Mouse (Mus musculus) urinary bladder, adult 2 months (tissue): ENCODE data around the gene Dmwd. TPM values are rescaled to one million over a fixed set of nuclear protein-coding genes. Genes with fewer than 3 reads are reported as not detected.
"Not testable (repeated sequence)": the region's sequence is repeated elsewhere in the genome, so short reads cannot be mapped to it uniquely, and the experiment has no call there.

ENCODE experiments used
- DNase-seq: peaks from one replicate; pipeline ENCODE4 v3.0.0; 2022; ENCODE audit warnings: low spot score
- polyA plus RNA-seq: library from polyadenylated mRNA; depleted of rRNA; stranded (reverse); fragments of >200 nt; gene quantifications from 2 replicates; pipeline ENCODE4 v1.2.3, GENCODE M21; 2012

Gene Dmwd
- polyA plus RNA-seq, 1 experiment = 46.4 TPM

DNA sequence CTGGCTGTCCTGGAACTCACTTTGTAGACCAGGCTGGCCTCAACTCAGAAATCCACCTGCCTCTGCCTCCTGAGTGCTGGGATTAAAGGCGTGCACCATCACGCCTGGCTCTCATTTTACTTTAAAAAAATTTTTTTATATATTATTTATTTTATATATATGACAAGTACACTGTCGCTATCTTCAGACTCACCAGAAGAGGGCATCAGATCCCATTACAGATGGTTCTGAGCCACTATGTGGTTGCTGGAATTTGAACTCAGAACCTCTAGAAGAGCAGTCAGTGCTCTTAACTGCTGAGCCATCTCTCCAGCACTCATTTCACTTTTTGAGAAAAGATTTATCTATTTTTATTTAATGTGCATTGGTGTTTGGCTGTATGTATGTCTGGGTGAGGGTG, 5.0 kb upstream of the Dmwd start:
- DNase-seq = not testable (repeated sequence)

DNA sequence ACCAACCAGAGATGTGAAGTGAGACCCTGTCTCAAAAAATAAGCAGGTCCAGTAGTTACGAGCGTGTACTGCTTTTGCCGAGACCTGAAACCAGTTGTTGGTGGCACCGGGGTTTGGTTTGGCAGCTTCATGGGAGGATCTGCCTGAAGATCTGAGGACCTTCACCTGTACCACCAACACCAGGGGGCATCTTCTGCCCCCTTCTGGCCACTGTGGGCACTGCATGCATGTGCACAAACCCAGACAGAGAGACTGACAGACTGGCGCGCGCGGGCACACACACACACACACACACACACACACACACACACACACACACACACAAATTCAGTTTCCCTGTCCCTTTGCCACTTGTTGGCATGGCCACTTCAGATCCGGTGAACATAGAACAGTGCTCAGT, 2.5 kb upstream of the Dmwd start:
- DNase-seq = no peak

DNA sequence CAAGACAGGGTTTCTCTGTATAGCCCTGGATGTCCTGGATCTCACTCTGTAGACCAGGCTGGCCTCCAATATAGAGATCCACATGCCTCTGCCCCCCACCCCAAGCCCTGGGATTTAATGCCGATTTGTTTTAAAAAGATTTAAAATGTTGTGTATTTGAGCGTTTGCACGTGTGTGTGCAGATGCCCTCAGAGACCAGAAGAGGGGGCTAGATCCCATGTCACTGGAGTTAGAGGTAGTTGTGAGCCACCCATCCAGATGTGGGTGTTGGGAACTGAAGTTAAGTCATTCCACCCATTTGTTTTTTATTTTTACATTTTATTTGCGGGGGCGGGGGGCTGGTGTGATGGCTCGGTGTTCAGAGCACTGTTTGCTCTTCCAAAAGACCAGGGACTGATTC, 1.5 kb upstream of the Dmwd start:
- DNase-seq = no peak

DNA sequence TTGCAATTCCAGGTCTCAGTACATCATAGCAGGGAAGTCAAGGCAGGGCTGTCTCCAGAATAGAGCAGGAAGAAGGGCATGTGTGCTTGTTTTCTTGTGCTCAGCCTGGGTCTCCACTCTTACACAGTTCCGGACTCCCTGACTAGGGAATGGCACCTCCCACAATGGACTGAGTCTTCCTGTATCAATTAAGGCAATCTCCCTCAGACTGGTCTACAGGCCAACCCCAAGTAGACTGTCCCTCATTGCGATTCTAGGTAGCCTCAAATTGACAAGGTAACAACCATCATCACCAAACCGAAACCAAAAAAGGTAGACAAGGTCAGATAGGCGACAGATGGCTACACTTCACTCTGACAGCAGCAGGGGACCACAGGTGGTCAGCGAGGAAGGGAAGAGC, 796 bp upstream of the Dmwd start:
- no peak for DNase-seq

DNA sequence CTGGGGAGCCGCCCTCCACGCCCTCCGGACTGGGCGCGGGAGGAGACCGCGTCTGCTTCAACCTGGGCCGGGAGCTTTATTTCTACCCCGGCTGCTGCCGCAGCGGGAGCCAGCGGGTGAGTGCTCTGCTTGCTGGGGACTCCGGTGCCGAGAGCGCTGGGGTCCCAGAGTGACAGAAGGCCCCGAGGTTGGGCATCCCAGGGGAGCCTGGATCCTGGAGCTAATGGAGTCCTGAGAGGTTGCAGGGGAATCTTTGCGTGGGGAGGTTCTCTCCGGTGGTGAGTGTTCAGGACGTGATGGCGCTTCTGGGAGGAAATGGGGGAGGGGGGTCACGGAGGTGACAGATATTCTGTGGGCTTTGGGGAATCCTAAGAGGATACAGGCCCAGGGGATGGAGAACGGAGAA, 562 bp downstream of the Dmwd start:
- DNase-seq = no peak

DNA sequence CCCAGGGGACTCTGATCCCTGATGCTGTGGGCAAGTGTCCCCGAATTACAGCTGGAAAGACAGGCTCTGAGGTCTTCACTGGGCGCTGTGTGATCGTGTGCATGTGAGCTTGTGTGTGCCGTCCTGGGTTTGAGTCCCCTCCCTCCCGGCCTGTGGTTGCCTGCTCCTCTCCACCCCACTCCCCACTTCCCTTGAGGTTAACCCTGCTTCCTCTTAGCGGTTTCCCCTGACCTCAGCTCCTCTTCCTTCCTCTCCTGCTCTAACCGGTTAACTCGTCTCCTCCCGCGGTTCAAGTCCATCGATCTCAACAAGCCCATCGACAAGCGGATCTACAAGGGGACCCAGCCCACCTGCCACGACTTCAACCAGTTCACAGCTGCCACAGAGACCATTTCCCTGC, 1.7 kb downstream of the Dmwd start:
- no peak for DNase-seq

DNA sequence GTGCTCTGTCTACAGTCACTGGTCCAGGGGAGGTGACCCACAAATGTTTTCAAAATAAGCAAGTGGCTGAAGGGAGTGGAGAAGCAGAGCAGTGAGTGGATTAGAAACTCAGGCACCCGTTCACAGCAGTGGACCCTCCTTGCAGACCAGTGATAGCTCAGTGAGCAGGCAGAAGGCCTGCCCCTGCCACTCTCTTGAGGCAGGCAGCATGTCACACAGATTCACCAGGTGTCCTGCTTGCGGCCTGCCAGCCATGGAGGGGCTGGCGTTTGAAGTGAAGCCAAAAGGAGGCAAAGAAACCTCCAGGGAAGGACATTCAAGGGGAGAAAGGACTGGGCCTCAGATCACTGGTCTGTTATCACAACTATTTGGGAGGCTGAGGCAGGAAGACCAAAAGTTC, 2.7 kb downstream of the Dmwd start:
- no peak for DNase-seq

DNA sequence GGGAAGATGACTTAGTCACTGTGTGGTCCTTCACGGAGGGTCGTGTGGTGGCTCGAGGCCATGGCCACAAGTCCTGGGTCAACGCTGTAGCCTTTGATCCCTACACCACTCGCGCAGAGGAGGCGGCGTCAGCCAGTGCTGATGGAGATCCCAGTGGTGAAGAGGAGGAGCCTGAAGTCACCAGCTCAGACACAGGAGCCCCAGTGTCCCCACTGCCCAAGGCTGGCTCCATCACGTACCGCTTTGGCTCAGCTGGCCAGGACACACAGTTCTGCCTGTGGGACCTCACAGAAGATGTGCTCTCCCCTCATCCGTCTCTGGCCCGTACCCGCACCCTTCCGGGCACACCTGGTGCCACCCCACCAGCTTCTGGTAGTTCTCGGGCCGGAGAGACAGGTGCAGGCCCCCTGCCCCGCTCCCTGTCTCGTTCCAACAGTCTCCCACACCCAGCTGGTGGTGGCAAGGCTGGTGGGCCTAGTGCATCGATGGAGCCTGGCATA, 4.5 kb downstream of the Dmwd start:
- DNase-seq = no peak

DNA sequence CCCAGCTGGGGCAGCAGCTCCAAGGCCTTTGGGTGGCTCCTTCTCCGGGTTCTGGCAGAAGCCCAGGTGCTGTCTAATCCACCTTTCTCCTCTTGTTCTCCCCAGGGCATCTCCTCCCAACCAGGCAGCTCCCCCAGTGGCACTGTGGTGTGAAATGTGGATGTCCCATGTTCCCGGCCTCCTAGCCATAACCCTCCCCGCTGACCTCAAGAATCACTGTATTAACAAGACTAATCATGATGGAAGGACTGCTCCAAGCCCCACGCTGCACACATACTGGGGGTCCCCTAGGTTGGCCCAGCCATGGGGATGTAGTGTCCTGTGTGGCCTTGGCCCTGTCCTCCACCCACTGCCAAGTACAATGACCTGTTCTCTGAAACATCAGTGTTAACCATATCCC, 6.1 kb downstream of the Dmwd start:
- no peak for DNase-seq

DNA sequence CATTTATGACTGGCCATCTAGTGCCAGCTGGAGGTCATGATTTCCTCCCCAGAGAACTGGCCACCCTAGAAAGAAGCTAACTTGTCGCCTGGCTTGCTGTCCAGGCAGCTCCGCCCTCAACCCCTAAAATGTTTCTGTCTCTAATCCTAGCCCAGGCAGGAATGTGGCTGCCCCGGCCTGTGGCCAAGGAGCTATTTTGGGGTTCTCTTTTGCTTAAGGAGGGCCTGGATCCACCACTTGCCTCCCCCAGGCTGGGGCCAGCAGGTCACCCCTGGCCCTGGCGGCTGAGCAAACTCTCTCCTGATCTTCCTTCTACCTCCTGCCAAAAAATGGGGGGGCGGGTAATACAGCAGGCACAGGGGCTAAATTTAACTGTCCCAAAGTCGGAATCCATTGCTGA, 7.1 kb downstream of the Dmwd start:
- no peak for DNase-seq

DNA sequence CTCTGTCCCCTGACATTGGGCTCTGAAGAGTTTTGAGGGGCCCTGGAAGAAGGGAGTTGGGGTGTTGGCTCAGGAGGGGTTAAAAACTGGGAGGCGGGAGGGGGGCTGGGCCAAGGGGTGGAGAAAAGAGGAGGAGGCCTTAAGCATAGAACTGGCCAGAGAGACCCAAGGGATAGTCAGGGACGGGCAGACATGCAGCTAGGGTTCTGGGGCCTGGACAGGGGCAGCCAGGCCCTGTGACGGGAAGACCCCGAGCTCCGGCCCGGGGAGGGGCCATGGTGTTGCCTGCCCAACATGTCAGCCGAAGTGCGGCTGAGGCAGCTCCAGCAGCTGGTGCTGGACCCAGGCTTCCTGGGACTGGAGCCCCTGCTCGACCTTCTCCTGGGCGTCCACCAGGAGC, 7.7 kb downstream of the Dmwd start, which contains the start of gene Dmpk:
Dmpk (plus strand) TSS at position 149 of the 400 bp plus-strand sequence.
- DNase-seq = no peak

DNA sequence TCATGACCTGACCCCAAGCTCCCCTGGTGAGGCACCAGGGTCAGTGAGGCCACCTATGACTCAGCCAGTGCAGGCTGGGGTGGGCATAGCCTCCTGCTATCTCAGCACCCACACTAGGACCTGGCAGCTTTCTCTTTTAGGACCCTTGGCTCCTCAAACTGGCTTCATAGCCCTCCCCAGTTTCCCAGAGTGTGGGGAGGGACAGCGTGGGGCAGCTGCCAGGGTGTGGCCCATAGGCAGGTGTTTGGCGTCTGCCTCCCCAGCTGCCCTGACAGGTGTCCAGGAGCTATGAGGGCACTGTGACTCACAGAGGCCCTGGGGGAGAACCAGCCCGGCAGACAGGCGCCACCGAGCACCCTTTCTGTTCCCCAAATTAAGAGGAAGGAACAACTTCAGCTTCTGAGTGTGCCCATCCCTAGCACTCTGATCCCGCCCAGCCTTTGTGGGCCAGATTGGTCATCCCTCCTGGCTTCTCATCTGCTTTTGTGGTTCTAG, 8.3 kb downstream of the Dmwd start:
- no peak for DNase-seq

DNA sequence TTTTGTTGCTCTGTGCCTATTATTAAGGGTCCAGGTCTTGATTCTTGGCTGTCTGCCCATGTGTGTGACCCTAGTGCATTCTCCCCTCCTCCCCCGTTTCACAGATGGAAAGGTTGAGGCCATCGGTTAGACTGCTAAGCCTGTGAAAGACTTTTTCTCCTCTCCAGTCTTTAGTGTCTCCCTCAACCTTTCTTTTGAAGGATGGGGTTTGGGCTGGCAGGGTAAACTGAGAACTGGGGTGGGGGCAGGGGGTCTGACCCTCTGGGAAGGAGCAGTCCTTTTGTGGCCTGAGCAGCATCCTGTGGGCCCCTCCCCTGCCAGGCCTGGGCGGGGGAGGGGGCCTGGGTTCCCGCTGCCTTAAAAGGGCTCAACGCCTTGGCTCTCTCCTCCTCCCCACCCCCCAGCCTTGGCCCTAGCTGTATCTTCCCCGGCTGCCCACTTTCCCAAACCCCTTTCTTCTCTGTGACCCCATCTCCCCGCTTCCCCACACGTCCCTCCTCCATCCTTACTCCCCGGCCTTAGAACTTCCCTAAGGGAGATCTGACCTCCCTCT, 9.0 kb downstream of the Dmwd start:
- no peak for DNase-seq

DNA sequence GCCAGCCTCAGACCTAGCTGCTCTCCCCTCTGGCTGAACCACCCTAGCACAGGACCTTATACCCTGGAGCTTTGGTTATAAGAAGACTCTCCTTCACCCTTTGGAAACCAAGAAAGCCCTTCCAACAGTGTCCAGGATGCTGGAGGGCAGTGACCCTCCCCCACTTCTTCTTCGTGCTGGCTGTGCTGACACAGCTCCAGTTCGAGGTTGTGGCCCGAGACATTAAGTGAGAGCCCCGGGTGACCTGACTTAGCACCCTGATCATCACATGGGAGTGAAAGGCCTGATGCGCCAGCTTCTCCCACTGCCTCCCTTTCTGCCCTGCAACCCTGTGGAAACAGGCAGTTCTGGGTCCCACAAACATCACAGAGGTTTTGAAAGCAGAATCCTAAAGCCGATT, 9.5 kb downstream of the Dmwd start:
- DNase-seq = no peak

DNA sequence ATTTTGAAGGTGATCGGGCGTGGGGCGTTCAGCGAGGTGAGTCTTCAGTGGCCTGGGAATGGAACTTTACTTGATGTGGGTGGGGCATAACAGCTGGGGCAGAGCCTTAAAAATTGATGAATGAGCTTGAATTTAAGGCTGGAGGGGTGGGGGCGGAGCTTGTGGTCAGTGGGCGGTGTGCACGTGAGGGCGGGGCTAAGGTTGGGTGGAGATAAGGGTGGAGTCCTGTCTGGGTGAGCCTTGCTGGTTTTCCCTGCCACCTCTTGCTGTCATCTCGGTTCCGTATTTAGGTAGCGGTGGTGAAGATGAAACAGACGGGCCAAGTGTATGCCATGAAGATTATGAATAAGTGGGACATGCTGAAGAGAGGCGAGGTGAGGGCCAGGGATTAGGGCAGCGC, 10.0 kb downstream of the Dmwd start:
- DNase-seq = no peak

DNA sequence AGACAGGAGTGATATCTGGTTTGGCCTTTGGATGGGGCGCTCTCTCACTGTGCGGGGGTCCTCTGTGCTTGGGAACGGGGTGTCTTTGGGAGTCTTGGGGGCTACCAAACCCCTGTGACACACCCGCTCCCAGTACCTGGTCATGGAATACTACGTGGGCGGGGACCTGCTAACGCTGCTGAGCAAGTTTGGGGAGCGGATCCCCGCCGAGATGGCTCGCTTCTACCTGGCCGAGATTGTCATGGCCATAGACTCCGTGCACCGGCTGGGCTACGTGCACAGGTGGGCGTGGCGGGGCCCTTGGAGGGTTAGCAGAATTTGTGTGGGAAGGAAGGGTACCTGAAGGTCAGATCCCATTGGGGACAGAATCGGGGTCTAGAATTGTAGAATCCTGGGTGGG, 10.7 kb downstream of the Dmwd start:
- no peak for DNase-seq

DNA sequence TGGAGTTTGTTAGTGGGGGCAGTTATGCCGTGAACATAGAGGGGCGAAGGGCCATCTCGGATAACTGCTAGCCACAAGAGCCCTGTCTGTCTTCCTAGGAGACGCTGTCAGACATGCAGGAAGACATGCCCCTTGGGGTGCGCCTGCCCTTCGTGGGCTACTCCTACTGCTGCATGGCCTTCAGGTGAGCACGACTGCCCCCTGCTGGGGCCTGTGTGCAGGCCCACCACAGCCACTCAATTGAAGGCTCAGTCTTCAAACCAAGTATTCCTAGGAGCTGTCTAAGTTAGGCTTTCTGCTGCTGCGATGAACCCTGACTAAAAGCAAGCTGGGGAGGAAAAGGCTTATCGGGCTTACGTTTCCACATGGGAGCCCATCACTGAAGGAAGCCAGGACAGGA, 12.8 kb downstream of the Dmwd start:
- no peak for DNase-seq

DNA sequence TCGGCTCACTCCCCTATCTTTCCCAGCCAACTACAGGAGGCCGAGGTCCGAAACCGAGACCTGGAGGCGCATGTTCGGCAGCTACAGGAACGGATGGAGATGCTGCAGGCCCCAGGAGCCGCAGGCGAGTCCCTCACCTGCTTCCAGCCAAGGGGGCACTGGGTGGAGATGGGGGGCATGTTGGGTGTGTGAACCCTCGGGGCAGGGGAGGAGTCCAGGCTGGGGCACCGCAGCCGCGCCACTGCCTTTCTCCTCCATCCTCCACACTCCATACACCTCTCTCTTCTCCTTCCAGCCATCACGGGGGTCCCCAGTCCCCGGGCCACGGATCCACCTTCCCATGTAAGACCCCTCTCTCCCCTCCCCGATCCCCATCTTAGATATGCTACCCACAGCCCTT, 15.9 kb downstream of the Dmwd start:
- no peak for DNase-seq

DNA sequence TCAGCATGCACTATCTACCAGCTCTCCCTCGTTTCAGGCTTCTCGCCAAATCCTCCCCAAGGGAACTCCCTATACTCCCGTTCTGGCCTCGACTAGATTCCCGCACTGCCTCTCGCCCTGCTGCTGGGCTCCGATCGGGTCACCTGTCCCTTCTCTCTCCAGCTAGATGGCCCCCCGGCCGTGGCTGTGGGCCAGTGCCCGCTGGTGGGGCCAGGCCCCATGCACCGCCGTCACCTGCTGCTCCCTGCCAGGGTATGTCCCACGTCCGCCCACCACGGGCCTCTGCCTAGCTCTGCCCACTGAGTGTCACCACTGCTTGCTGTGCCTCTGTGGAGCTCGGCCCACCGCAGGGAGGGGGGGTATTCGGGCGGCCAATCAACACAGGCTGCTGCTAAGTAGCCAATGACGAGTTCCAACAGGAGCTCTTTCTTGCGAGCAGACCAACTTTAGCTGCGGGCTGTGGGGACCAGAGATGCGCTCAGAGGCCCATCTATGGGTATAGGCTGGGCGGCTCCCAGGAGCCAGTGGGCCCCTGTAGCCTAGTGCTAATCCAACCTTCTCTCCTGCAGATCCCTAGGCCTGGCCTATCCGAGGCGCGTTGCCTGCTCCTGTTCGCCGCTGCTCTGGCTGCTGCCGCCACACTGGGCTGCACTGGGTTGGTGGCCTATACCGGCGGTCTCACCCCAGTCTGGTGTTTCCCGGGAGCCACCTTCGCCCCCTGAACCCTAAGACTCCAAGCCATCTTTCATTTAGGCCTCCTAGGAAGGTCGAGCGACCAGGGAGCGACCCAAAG, 16.6 kb downstream of the Dmwd start:
- DNase-seq = no peak

DNA sequence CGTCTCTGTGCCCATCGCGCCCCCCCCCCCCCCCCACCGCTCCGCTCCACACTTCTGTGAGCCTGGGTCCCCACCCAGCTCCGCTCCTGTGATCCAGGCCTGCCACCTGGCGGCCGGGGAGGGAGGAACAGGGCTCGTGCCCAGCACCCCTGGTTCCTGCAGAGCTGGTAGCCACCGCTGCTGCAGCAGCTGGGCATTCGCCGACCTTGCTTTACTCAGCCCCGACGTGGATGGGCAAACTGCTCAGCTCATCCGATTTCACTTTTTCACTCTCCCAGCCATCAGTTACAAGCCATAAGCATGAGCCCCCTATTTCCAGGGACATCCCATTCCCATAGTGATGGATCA, 17.1 kb downstream of the Dmwd start:
- DNase-seq = peak; percentile 84

DNA sequence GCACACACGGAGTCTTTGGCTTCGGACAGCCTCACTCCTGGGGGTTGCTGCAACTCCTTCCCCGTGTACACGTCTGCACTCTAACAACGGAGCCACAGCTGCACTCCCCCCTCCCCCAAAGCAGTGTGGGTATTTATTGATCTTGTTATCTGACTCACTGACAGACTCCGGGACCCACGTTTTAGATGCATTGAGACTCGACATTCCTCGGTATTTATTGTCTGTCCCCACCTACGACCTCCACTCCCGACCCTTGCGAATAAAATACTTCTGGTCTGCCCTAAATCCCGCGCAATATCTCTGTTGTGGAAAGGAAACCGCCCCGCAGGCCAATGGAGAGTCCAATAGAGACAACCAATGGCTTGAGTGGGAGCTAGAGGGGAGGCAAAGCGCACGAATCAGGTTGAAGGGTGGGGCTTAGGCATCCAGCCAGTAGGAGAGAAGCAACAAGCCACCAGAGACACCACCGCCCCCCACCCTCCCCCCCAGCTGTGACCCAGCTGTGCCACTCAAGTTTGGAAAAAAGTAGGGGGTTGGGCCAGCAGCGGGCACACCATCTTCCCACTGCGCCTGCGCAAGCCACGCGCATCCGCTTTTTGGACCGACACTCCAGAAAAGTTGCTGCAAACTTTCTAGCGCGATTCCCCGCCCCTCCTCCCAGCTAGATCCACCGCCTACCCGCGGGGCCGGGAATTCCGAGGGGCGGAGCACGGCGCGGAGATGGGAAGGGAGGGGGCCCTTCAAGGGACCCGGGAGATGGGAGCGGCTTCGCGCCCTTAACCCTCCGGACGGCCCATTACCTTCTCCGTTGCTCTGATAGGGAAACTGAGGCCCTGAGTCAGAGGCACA, 17.7 kb downstream of the Dmwd start:
- DNase-seq = peak; percentile 89

DNA sequence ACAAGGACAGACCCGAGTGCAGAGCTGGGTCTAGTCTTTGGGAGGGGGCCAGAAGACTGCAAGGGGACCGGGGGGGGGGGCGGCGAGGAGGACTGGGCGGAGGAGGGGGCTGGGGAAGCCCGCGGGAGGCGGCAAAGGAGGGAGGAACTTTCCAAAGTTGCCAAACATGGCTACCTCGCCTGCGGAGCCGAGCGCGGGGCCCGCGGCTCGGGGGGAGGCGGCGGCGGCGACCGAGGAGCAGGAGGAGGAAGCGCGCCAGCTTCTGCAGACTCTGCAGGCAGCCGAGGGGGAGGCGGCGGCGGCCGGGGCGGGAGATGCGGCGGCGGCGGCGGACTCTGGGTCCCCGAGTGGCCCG, 18.4 kb downstream of the Dmwd start, which contains the start of gene Six5:
Six5 (plus strand) TSS at position 124 of the 355 bp plus-strand sequence.
- no peak for DNase-seq
